Mouse (Mus musculus) ES-E14 (cell line): Measurements from ENCODE around the gene Rab36. TPM values are rescaled to one million over a fixed set of nuclear protein-coding genes. Genes with fewer than 3 reads are reported as not detected.

Experiments
- DNase-seq: peaks from one replicate; pipeline ENCODE4 v3.0.0-alpha.2; 2013; ENCODE audit warnings: low read depth, low spot score
- H3K27ac ChIP-seq: 2 replicates; pipeline ENCODE4 v1.5.1; 2012; ENCODE audit warnings: low read depth, mild to moderate bottlenecking, low read length, moderate library complexity, mixed read lengths; ENCODE audit not compliant: poor library complexity, insufficient read depth, severe bottlenecking
- H3K36me3 ChIP-seq: 2 replicates; pipeline ENCODE4 v1.6.1; 2012; ENCODE audit warnings: mild to moderate bottlenecking, low read length, moderate library complexity, mixed read lengths; ENCODE audit not compliant: control insufficient read depth, poor library complexity, insufficient read depth, severe bottlenecking
- H3K4me1 ChIP-seq, 2 experiments: fragments of 150-350 bp in 1 of 2; sonication (generic) in 1 of 2; 2 replicates each; pipeline ENCODE4 v1.6.1; 2012; ENCODE audit warnings: low read length in 2 of 2, mild to moderate bottlenecking in 1 of 2, mixed read lengths in 1 of 2; ENCODE audit not compliant: control insufficient read depth in 2 of 2, insufficient read depth in 2 of 2, poor library complexity in 1 of 2
- H3K4me3 ChIP-seq, 2 experiments: fragments of 150-350 bp in 1 of 2; sonication (generic) in 1 of 2; 2 replicates each; pipeline ENCODE4 v1.5.1; 2012; ENCODE audit warnings: low read length in 2 of 2, low read depth in 1 of 2, mild to moderate bottlenecking in 1 of 2, mixed read lengths in 1 of 2; ENCODE audit not compliant: insufficient read depth in 1 of 2, poor library complexity in 1 of 2, severe bottlenecking in 1 of 2
- H3K9ac ChIP-seq: 2 replicates; pipeline ENCODE4 v1.6.1; 2012; ENCODE audit warnings: low read depth, mild to moderate bottlenecking, low read length, mixed read lengths; ENCODE audit not compliant: poor library complexity, insufficient read depth, severe bottlenecking
- H3K9me3 ChIP-seq: fragments of 150-350 bp; sonication (generic); 2 replicates; pipeline ENCODE4 v1.6.1; 2012; ENCODE audit warnings: low read depth, mild to moderate bottlenecking, low read length; ENCODE audit not compliant: control insufficient read depth, insufficient read depth
- CHD2 ChIP-seq: IDR thresholded peaks from 2 replicates; pipeline ENCODE4 v1.6.1; 2014; ENCODE audit warnings: mild to moderate bottlenecking, low read depth, low read length, inconsistent platforms
- HCFC1 ChIP-seq: IDR thresholded peaks from 2 replicates; pipeline ENCODE4 v1.6.1; 2012; ENCODE audit warnings: low read length, inconsistent platforms, borderline replicate concordance; ENCODE audit not compliant: insufficient read depth
- MAFK ChIP-seq: IDR thresholded peaks from 2 replicates; pipeline ENCODE4 v1.6.1; 2014; ENCODE audit warnings: mild to moderate bottlenecking, low read depth, low read length, inconsistent platforms; ENCODE audit not compliant: insufficient read depth
- ZC3H11A ChIP-seq: IDR thresholded peaks from 2 replicates; pipeline ENCODE4 v1.6.1; 2012; ENCODE audit warnings: low read depth, mild to moderate bottlenecking, inconsistent platforms, low read length, borderline replicate concordance
- ZNF384 ChIP-seq: IDR thresholded peaks from 2 replicates; pipeline ENCODE4 v1.6.1; 2012; ENCODE audit warnings: low read depth, low read length, inconsistent platforms
- in situ Hi-C, 2 experiments: fragments of 600-800 bp; cut with MboI; formaldehyde crosslinking; loops; one replicate each; pipeline ENCODE4 v1.15.1; 2025; ENCODE audit warnings: low sequenced_read_pairs in 2 of 2, inconsistent platforms in 1 of 2; ENCODE audit not compliant: unreplicated experiment in 2 of 2
- total RNA-seq: library from RNA; depleted of rRNA; stranded (reverse); fragments of 300-350 nt; gene quantifications from 2 replicates; pipeline ENCODE4 v1.2.3, GENCODE M21; 2012

Rab36 gene
- total RNA-seq, 1 experiment = 0.98 TPM

DNA sequence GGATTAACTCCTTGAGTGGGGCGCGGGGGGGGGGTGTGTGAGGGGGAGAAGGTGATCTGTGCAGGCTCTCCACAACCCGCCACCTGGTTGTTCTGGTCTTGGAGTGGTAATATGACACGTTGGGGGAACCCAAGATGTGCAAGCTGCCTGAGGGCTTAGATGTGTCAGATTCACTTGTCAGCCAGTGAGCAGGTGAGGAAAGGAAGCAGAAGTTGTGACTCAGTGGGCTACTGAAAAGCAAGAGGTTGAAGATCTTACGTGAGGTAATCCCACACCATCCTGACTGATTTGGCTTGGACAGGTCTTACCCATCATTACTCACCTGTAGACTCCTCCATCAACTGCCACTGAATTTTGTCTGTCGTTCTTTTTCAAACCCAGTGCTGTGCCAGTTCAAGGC is 25.8 kb downstream of the Rab36 start:
- Histone ChIP-seq H3K36me3 (no peaks in the 10 kb centered on the region), H3K27ac (no peak overlapping the region), H3K4me3 (no peak overlapping the region), H3K9me3 (no peaks in the 10 kb centered on the region), H3K4me1 (peaks cover 0 to 10% of the 10 kb centered on the region in 2 experiments; a peak in 2 of 4 replicates), H3K9ac (no peak overlapping the region)
- TF ChIP-seq ZC3H11A (no peak), ZNF384 (no peak), CHD2 (no peak)
- in situ Hi-C loops = no loop called here
- no peak for DNase-seq

DNA sequence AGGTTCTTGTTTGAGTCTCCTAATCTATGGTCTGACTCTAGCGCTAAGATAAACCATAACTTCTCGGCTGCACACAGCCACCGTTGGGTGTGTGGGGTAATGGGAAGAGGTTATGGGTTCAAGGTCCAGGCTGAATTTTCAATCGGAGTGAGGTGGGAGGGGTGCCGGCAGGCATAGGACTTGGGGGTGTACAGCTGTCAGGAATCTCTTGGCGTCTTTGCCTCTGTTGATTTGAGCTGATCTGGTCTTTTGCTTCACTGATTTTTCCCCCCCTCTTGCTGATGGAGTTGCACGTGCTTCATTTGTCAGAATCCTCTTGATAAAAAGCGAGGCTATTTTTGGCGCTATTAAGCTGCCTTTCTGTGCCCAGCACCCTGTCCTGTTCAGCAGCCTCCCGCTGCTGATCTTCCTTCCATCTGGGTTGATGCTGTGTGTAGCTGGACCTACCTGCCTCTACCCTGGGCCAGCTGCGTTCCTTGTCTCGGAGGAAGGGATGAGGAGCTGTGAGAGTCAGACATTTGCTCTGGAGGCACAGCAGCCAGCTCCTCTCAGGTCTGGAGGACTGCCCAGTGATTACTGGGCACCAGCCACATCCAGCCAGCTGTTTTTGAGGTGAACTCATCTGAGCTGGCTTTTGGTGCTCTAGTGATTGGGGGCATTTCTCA is 26.6 kb downstream of the Rab36 start:
- no peaks in the 10 kb centered on the region for H3K36me3 ChIP-seq
- H3K4me1 ChIP-seq = peaks cover 0 to 13% of the 10 kb centered on the region in 2 experiments; a peak in 2 of 4 replicates
- H3K9ac ChIP-seq = no peak overlapping the region
- no peak for DNase-seq
- H3K4me3 ChIP-seq = no peak overlapping the region
- no peaks in the 10 kb centered on the region for H3K9me3 ChIP-seq
- no peak overlapping the region for H3K27ac ChIP-seq
- TF ChIP-seq HCFC1 = no peak
- TF ChIP-seq MAFK = no peak
- no peak for TF ChIP-seq ZC3H11A
- TF ChIP-seq CHD2 = no peak
- TF ChIP-seq ZNF384 = no peak
- in situ Hi-C loops = no loop called here

DNA sequence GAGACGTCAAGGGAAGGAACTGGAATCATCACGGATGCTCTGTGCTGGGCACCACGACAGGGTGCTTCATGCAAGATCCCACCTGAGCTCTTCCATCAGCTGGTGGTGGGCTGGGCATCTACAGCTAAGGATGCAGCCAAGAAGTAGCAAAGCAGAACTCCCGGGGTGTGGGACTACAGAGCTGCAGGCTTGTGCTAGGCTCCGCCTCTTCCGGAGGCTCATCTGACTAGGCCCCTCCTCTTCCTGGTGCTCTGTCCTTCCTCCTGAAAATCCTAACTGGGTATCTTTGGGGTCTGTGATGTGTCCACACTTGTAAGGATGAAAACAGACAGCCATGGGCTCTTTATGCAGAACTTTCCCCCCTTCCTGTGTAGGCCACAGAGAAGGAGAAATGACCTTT is 28.8 kb downstream of the Rab36 start:
- Histone ChIP-seq H3K9me3 (no peaks in the 10 kb centered on the region), H3K4me3 (peak overlapping the region in 1 of 2 experiments; percentile 57; a peak in 2 of 4 replicates), H3K27ac (no peak overlapping the region), H3K4me1 (peaks cover 0 to 10% of the 10 kb centered on the region in 2 experiments; a peak in 1 of 4 replicates), H3K36me3 (no peaks in the 10 kb centered on the region), H3K9ac (no peak overlapping the region)
- DNase-seq = no peak
- in situ Hi-C loops = no loop called here
- no peak for TF ChIP-seq CHD2

DNA sequence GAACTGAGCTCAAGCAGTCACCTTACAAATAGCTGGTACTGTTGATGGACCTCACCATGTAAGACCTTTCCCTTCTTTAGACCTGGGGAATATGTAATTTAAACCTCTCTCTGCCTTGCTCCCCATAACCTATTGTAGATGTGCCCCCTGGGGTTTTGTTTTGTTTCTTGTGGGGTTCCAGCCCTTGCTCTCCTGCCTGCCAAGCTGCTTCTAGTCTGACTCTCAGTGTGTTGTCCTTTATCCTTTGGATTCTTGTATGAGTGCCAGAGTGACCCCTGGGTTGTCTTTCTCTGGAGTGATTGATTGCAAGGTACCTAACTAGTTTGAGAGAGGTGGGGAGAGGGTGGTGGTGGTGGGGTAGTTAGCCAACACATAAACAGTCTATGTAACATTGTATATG is 30.6 kb downstream of the Rab36 start:
- in situ Hi-C loops = no loop called here

DNA sequence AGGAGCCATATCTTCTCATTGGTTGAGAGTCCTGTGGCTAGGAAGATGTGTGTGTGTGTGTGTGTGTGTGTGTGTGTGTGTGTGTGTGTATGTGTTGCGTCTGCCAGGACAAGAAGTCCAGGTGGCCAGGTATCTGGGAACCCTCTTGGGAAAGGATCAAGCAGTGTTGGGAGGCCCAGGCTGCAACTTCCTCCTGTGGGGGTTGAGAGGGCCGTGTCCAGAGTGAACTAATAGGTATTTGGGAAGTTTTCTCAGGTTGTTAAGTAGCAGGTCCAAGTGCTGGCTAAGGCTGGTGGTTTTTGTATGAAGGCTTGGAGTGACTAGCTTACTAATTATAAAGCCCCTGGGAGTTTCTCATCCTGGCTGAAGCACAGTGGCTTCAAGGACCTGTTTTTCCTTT is 31.2 kb downstream of the Rab36 start:
- no peak for DNase-seq
- H3K27ac ChIP-seq = no peak overlapping the region
- no peaks in the 10 kb centered on the region for H3K36me3 ChIP-seq
- H3K9me3 ChIP-seq = no peaks in the 10 kb centered on the region
- no peak overlapping the region for H3K9ac ChIP-seq
- TF ChIP-seq CHD2 (no peak), HCFC1 (no peak), ZC3H11A (no peak), ZNF384 (no peak), MAFK (no peak)
- H3K4me3 ChIP-seq = no peak overlapping the region
- H3K4me1 ChIP-seq = peaks cover 0 to 6% of the 10 kb centered on the region in 2 experiments; a peak in 1 of 4 replicates
- in situ Hi-C loops = no loop called here

More for the DNA sequence above, 30.6 kb downstream of the Rab36 start:
- DNase-seq = no peak
- no peak for TF ChIP-seq ZNF384
- no peak for TF ChIP-seq CHD2
- no peak for TF ChIP-seq HCFC1
- TF ChIP-seq MAFK = no peak
- no peak for TF ChIP-seq ZC3H11A
- no peak overlapping the region for H3K4me3 ChIP-seq
- no peaks in the 10 kb centered on the region for H3K9me3 ChIP-seq
- H3K27ac ChIP-seq = no peak overlapping the region
- no peaks in the 10 kb centered on the region for H3K36me3 ChIP-seq
- H3K4me1 ChIP-seq = peaks cover 0 to 8% of the 10 kb centered on the region in 2 experiments; a peak in 1 of 4 replicates
- H3K9ac ChIP-seq = no peak overlapping the region
